Mouse (Mus musculus): ENCODE measurements around the gene Lmod3.

The Lmod3 gene

GRCm38 (mm10) chr6:97252711-97253221, at the start of gene Lmod3:
Gene Lmod3 (minus strand): TSS chr6:97252759.
- DNase-seq: peak; percentile 11

GRCm38 (mm10) chr6:97302303-97302702, 49.7 kb upstream of the Lmod3 start:
- DNase-seq: no peak

DNA sequence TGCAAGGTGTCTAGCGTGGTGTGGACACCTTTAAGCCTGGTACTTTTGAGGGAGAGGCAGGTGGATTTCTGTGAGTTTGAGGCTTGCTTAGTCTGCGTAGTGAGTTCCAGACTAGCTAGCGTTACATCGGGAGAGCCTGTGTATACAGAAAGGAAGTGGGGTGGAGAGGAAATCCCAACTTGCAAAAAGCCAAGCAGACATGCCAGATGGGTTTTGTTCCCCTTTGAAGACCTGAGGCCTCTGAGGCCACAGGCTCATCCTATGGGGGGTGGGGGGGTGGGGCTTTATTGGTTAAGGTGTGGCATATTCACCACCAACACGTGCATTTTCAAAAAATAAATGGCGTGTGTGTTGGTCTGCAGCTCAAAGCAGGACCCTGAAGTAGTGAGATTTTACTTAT, 48.1 kb upstream of the Lmod3 start:
- DNase-seq: no peak

DNA sequence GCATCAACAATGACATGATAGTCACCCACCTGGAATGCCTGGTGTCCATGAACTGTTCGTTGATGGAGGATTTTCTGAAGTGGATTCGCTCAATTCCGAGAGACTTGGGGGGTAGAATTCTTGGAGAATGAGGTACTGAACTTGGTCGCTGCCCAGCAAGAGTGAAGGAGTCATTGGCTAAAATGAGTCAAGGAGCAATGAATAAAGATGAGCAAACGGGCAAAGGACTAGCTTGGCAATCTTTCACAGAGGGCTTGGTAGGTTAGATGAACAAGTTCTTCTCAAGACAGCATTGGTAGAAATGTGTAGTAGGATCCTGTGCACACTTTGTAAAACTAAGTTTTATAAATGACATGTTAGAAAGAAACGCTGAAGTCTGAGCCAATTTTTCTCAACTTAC, 47.6 kb upstream of the Lmod3 start:
- DNase-seq: no peak

GRCm38 (mm10) chr6:97297151-97297550, 44.6 kb upstream of the Lmod3 start:
- no peak for DNase-seq

GRCm38 (mm10) chr6:97295866-97296527, 43.4 kb upstream of the Lmod3 start:
- DNase-seq: no peak

- DNase-seq: no peak
These were observed 42.9 kb upstream of the Lmod3 start for GRCm38 (mm10) chr6:97295416-97295815.

DNA sequence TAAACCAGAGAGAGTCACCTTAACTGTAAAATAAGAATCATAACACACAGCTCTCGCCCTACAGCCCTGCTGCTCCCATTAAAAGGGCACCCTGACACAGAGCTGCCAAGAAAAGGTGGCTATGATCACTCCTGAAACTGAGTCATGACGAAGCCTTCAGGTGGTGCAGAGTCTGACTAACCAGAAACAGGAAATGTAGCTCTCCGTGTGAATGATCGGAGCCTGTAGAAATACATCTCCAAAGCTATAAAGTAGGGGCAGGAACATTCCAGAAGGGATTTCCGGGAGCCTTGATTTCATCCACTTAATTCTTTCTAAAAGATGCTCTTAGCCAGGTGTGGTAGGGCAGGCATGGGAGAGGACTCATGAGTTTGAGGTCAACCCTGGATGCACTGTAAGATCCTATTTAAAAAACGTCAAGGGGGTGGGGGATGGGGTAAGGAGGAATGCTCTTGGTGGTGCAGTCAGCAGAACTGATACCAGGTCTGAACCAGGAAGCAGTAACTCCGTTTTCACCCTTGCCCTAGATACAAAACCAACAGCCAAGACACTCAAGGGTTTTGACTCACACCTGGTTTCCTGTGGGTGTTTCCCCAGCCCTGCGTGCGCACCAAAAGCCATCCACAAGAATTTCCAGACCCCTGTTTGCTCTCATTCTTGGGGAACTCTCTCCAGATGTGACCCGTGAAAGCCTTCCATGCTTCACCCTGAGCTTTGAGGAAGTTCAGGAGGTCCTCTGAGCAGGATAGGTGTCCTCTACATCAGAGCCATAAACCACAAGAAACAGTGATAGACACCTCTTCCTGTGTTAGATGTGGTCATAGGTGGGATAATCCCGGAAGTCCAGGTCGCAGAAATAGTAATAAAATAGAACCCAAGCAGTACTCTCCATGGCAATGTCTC, 41.4 kb upstream of the Lmod3 start:
- DNase-seq: no peak

DNA sequence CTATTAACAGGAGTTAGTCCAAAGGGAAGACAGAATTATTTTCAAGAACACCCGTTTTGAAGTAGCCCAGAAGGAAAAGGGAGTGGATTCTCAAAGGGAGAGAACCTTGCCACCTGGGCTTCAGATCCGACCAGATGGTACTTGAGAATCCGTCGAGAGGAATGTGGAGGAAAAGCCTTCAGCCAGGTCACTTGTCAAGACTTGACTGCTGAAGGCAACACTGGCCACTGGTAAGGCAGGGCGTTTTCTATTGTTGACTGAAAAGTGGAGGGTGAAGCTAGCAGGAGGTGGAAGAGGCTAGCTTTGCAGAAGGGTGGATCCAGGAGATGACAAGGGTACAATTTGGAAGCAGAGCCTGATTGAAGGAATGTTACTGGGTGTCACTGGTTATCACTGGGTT, 40.3 kb upstream of the Lmod3 start:
- no peak for DNase-seq

DNA sequence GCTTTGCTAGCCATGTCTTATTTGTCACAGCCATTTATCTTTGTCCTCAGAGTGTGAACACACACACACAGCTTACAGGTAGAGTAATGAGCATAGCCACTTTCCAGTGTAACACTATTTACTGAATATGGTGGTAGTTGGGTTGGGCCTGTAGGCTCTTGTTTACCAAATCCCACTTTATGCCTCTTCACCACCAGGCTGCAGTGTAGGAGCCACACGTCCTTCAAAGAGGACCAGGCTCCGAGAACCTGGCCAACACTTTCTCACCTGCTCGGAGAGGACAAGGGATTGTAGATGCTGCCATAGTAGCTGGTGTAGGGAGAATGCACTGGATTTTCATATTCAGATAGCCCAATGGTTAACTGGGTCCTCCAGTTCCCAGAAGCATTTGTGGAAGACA, 39.5 kb upstream of the Lmod3 start:
- DNase-seq: no peak

- DNase-seq: no peak
These were observed 38.8 kb upstream of the Lmod3 start for GRCm38 (mm10) chr6:97291159-97291908.

GRCm38 (mm10) chr6:97290687-97291086, 38.1 kb upstream of the Lmod3 start:
- DNase-seq: no peak

GRCm38 (mm10) chr6:97289838-97290237, 37.3 kb upstream of the Lmod3 start:
- DNase-seq: no peak

DNA sequence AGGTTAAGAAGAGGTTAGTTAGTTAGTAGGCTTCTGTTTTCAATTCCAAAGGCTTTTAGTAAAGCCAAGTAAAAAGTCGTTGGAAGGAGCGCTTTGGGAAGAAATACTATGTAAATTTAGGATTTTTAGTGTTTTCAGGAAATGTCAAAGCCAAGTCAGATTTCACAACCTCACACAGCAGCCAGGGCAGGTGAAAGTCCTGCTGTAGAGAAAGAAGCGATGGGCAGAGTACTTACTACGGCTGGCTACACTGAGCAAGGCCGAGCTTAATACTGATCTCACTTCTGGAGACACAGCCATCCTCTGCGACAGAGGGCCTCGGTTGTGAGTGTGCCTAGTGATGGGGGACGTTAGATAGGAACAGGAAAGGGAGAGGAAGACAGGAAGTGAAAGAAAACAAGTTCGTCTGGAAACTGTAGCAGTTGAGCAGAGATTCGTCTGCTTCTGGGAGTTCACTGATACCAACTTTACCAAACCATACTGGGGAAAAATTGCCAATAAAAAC, 36.8 kb upstream of the Lmod3 start:
- DNase-seq: no peak

GRCm38 (mm10) chr6:97288047-97288855, 35.7 kb upstream of the Lmod3 start:
- no peak for DNase-seq

GRCm38 (mm10) chr6:97286332-97286731, 33.8 kb upstream of the Lmod3 start:
- DNase-seq: no peak

GRCm38 (mm10) chr6:97283676-97284075, 31.1 kb upstream of the Lmod3 start:
- no peak for DNase-seq

DNA sequence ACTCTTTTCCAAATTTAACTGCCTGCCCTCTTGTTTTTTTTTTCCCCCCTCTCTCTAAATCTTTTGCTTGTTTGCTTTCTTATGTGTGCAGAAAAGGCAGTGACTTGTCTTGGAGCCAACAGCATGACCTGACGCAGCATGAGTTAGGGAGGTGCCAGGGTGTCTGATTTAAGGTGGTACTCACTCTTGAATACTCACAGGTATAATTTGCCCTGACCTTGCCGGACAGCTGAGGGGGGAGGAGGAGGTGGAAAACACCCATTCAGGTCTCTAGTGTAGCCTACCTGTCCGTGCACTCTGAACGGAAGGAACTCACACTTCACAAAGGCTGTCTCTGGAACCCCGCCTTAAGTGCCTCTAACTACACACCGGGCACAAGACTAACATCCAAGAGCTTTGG, 26.3 kb upstream of the Lmod3 start:
- peak; percentile 60 for DNase-seq

DNA sequence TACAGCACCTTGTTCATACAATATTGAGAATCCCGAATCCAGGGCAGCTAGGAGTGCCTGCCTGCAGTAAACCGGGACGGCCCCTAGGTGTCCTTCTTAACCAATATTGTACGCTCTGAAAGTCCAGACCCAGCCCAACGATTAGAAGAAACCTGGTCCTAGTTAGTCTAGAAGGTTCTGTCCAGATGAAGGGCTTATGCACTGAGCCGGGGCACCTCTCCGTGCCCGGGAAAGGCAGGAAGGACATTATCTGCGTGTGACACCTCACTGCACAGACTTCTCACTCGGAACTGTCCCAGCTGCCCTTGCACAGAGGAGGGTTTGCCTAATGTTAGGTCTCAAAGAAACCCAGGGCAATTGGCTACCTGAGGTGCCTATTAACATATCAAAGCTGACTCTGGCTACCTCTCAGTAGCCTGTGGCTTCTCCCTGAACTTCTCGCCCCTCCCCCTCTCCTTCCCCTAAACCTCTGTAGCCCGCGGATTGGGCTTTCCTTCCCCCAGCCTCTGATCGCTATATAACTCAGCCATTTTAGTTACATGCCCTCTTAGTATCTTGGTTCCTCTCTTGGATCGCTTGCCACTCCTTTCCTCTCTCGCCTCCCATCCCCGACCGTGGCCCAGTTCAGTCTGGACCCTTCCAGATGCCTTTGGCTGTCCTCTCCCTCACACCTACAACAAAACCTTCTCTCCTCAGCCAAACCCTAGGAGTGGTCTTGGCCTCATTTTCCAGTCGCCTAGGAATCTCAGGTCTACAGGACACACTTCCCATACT, 25.6 kb upstream of the Lmod3 start:
- DNase-seq: peak; percentile 90

GRCm38 (mm10) chr6:97276890-97277497, 24.4 kb upstream of the Lmod3 start:
- no peak for DNase-seq

DNA sequence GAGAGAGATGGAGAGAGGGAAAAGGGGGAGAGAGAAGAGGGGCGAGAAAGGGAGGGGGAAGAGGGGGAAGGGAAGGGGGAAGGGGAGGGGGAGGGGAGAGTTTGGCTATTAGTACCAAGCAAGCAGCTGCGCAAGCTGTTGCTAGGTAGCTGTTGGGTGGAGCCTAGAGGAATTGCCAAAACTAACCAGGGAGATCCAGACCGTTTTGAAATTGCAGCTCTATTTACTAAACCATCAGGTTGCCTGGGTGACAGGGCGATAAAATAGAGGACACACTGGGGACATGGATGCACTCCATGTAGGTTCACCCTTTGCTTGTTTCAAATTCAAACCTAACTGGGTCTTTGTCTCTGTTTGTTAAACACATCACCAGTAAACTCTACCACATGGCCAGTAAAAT, 23.8 kb upstream of the Lmod3 start:
- DNase-seq: no peak
